Mouse (Mus musculus): Measurements from ENCODE around the gene Polr2l. TPM values are rescaled to one million over a fixed set of nuclear protein-coding genes. Genes with fewer than 3 reads are reported as not detected.

Polr2l gene
- polyA plus RNA-seq, 1 experiment from 2014 or later: 74.5 TPM

- no peak for DNase-seq (ENCODE audit: low spot score)
- Histone ChIP-seq H3K4me1 (peaks cover 59% of the 10 kb centered on the region), H3K27ac (peak overlapping the region; percentile 87), H3K27me3 (ENCODE audit: insufficient read depth, poor library complexity, severe bottlenecking) (no peaks in the 10 kb centered on the region), H3K9me3 (no peaks in the 10 kb centered on the region), H3K36me3 (peaks cover 59% of the 10 kb centered on the region), H3K4me3 (peak overlapping the region; percentile 69)
- WGBS: 59% methylated on average over 2 of the region's 2 CpGs
These were observed 38.4 kb downstream of the Polr2l start for GRCm38 (mm10) chr7:141436523-141436892.

GRCm38 (mm10) chr7:141435856-141436522, 38.9 kb downstream of the Polr2l start:
- no peak for DNase-seq (ENCODE audit: low spot score)
- WGBS: 76% methylated on average over 9 of the region's 9 CpGs
- Histone ChIP-seq H3K36me3 (peaks cover 59% of the 10 kb centered on the region), H3K9me3 (no peaks in the 10 kb centered on the region), H3K4me3 (peak overlapping the region; percentile 63), H3K4me1 (peaks cover 54% of the 10 kb centered on the region), H3K27ac (no peak overlapping the region), H3K27me3 (ENCODE audit: insufficient read depth, poor library complexity, severe bottlenecking) (no peaks in the 10 kb centered on the region)

- 4% methylated on average over 17 of the region's 17 CpGs for WGBS
- no peaks in the 10 kb centered on the region for H3K27me3 ChIP-seq (ENCODE audit: insufficient read depth, poor library complexity, severe bottlenecking)
- H3K4me3 ChIP-seq: peak overlapping the region; percentile 63
- peaks cover 59% of the 10 kb centered on the region for H3K36me3 ChIP-seq
- peak overlapping the region; percentile 77 for H3K27ac ChIP-seq
- peaks cover 54% of the 10 kb centered on the region for H3K4me1 ChIP-seq
- DNase-seq (ENCODE audit: low spot score): peak; percentile 90
- no peaks in the 10 kb centered on the region for H3K9me3 ChIP-seq
These were observed 39.6 kb downstream of the Polr2l start for GRCm38 (mm10) chr7:141435129-141435855.

- peak overlapping the region; percentile 77 for H3K27ac ChIP-seq
- H3K27me3 ChIP-seq (ENCODE audit: insufficient read depth, poor library complexity, severe bottlenecking): no peaks in the 10 kb centered on the region
- peaks cover 61% of the 10 kb centered on the region for H3K4me1 ChIP-seq
- DNase-seq (ENCODE audit: low spot score): no peak
- WGBS: 17% methylated on average over 8 of the region's 8 CpGs
- peaks cover 52% of the 10 kb centered on the region for H3K36me3 ChIP-seq
- peak overlapping the region; percentile 63 for H3K4me3 ChIP-seq
- no peaks in the 10 kb centered on the region for H3K9me3 ChIP-seq
These were observed 40.5 kb downstream of the Polr2l start for GRCm38 (mm10) chr7:141434464-141434863.

GRCm38 (mm10) chr7:141433517-141434400, 41.2 kb downstream of the Polr2l start:
- no peak for DNase-seq (ENCODE audit: low spot score)
- no peaks in the 10 kb centered on the region for H3K9me3 ChIP-seq
- H3K4me1 ChIP-seq: peaks cover 68% of the 10 kb centered on the region
- WGBS: 75% methylated on average over 15 of the region's 15 CpGs
- H3K4me3 ChIP-seq: peak overlapping the region; percentile 63
- peaks cover 45% of the 10 kb centered on the region for H3K36me3 ChIP-seq
- no peaks in the 10 kb centered on the region for H3K27me3 ChIP-seq (ENCODE audit: insufficient read depth, poor library complexity, severe bottlenecking)
- peak overlapping the region; percentile 77 for H3K27ac ChIP-seq

- 89% methylated on average over 6 of the region's 6 CpGs for WGBS
These were observed 42.0 kb downstream of the Polr2l start for GRCm38 (mm10) chr7:141432741-141433516.

GRCm38 (mm10) chr7:141432186-141432611, 42.7 kb downstream of the Polr2l start:
- peaks cover 37% of the 10 kb centered on the region for H3K36me3 ChIP-seq
- H3K9me3 ChIP-seq: no peaks in the 10 kb centered on the region
- H3K4me3 ChIP-seq: no peak overlapping the region
- H3K27me3 ChIP-seq (ENCODE audit: insufficient read depth, poor library complexity, severe bottlenecking): 0 out of 2 replicates have a peak, but pooled peaks cover 5% of the 10 kb centered on the region
- DNase-seq (ENCODE audit: low spot score): no peak
- 88% methylated on average over 8 of the region's 8 CpGs for WGBS
- H3K27ac ChIP-seq: no peak overlapping the region
- peaks cover 78% of the 10 kb centered on the region for H3K4me1 ChIP-seq

More at GRCm38 (mm10) chr7:141432741-141433516, 42.0 kb downstream of the Polr2l start:
- peaks cover 37% of the 10 kb centered on the region for H3K36me3 ChIP-seq
- H3K9me3 ChIP-seq: no peaks in the 10 kb centered on the region
- DNase-seq (ENCODE audit: low spot score): no peak
- no peak overlapping the region for H3K4me3 ChIP-seq
- no peaks in the 10 kb centered on the region for H3K27me3 ChIP-seq (ENCODE audit: insufficient read depth, poor library complexity, severe bottlenecking)
- peaks cover 76% of the 10 kb centered on the region for H3K4me1 ChIP-seq
- no peak overlapping the region for H3K27ac ChIP-seq

- Histone ChIP-seq H3K36me3 (peaks cover 37% of the 10 kb centered on the region), H3K27me3 (ENCODE audit: insufficient read depth, poor library complexity, severe bottlenecking) (0 out of 2 replicates have a peak, but pooled peaks cover 5% of the 10 kb centered on the region), H3K4me3 (no peak overlapping the region), H3K27ac (no peak overlapping the region), H3K9me3 (no peaks in the 10 kb centered on the region), H3K4me1 (peaks cover 80% of the 10 kb centered on the region)
- 92% methylated on average over 19 of the region's 19 CpGs for WGBS
- no peak for DNase-seq (ENCODE audit: low spot score)
These were observed 43.3 kb downstream of the Polr2l start for GRCm38 (mm10) chr7:141431434-141432185.

- H3K4me3 ChIP-seq: no peak overlapping the region
- WGBS: 94% methylated on average over 9 of the region's 9 CpGs
- no peaks in the 10 kb centered on the region for H3K9me3 ChIP-seq
- peaks cover 74% of the 10 kb centered on the region for H3K4me1 ChIP-seq
- no peak for DNase-seq (ENCODE audit: low spot score)
- peak overlapping the region; percentile 84 for H3K27ac ChIP-seq
- 0 out of 2 replicates have a peak, but pooled peaks cover 5% of the 10 kb centered on the region for H3K27me3 ChIP-seq (ENCODE audit: insufficient read depth, poor library complexity, severe bottlenecking)
- peaks cover 37% of the 10 kb centered on the region for H3K36me3 ChIP-seq
These were observed 44.2 kb downstream of the Polr2l start for GRCm38 (mm10) chr7:141430585-141431240.

- DNase-seq (ENCODE audit: low spot score): no peak
- H3K27me3 ChIP-seq (ENCODE audit: insufficient read depth, poor library complexity, severe bottlenecking): 0 out of 2 replicates have a peak, but pooled peaks cover 5% of the 10 kb centered on the region
- peaks cover 37% of the 10 kb centered on the region for H3K36me3 ChIP-seq
- peak overlapping the region; percentile 51 for H3K4me3 ChIP-seq
- H3K27ac ChIP-seq: peak overlapping the region; percentile 84
- H3K4me1 ChIP-seq: peaks cover 67% of the 10 kb centered on the region
- WGBS: 53% methylated on average over 9 of the region's 9 CpGs
- H3K9me3 ChIP-seq: no peaks in the 10 kb centered on the region
These were observed 44.9 kb downstream of the Polr2l start for GRCm38 (mm10) chr7:141429840-141430584.

Measured in heart, embryonic 10.5 days (tissue).